ENCODE assay signal across 23 mouse cellular contexts in genomic region chr5:52086766-52087429, GRCm38 (mm10).
DNase-seq lines count a peak whose midpoint lies in the region; ATAC-seq and TF ChIP-seq lines count a peak whose summit lies in the region.
"Had no signal": no experiment of that assay in that cellular context is flagged by ENCODE, and none has a peak within 500 bp of the region (broad histone marks: within the 10 kb centered on the region; RNA-seq: fewer than 3 reads in every experiment).

No protein-coding gene starts in this region.

- no peaks in the 10 kb centered on the region for H3K27me3 ChIP-seq in heart, embryonic 16.5 days (ENCODE audit: control insufficient read depth, insufficient read depth, low read length)
- no peaks in the 10 kb centered on the region for H3K27me3 ChIP-seq in midbrain, embryonic 11.5 days (ENCODE audit: control insufficient read depth, insufficient read depth, low read length)
- no peaks in the 10 kb centered on the region for H3K27me3 ChIP-seq in midbrain, postnatal 0 days (ENCODE audit: insufficient read depth, low read length)
- H3K27me3 ChIP-seq: forebrain, embryonic 13.5 days; hindbrain, embryonic 13.5 days; limb, embryonic 12.5 days; liver, embryonic 13.5 days had no signal

- H3K4me1 ChIP-seq in heart, embryonic 16.5 days (ENCODE audit: control insufficient read depth, insufficient read depth, low read length), result peaks cover 4% of the 10 kb centered on the region
- no peaks in the 10 kb centered on the region for H3K4me1 ChIP-seq in midbrain, embryonic 11.5 days (ENCODE audit: control insufficient read depth, insufficient read depth, low read length)
- H3K4me1 ChIP-seq in midbrain, postnatal 0 days (ENCODE audit: insufficient read depth, low read length), result no peaks in the 10 kb centered on the region
- H3K4me1 ChIP-seq: forebrain, embryonic 13.5 days; hindbrain, embryonic 13.5 days had no signal

- ATAC-seq in heart, embryonic 16.5 days (replicated peaks; ENCODE audit: extremely low read depth, insufficient read depth, low FRiP score), result 0 out of 2 replicates have a peak, but pooled peaks have one; percentile 32
- no peak for ATAC-seq in midbrain, embryonic 11.5 days (ENCODE audit: low FRiP score)
- ATAC-seq in midbrain, postnatal 0 days (ENCODE audit: low FRiP score), result no peak
- peak; percentile 94 for ATAC-seq in granulocyte monocyte progenitor cell, adult 5-6 weeks (replicated peaks; ENCODE audit: poor library complexity, severe bottlenecking)
- ATAC-seq in megakaryocyte progenitor cell, adult 5-6 weeks (replicated peaks; ENCODE audit: poor library complexity), result peak; percentile 88
- ATAC-seq: forebrain, embryonic 13.5 days; midbrain, embryonic 16.5 days had no signal

- H3K4me3 ChIP-seq in heart, embryonic 16.5 days (ENCODE audit: low read length), result no peak overlapping the region
- no peak overlapping the region for H3K4me3 ChIP-seq in midbrain, embryonic 11.5 days (ENCODE audit: low read depth, low read length)
- no peak overlapping the region for H3K4me3 ChIP-seq in midbrain, postnatal 0 days (ENCODE audit: low read depth, low read length)
- H3K4me3 ChIP-seq: forebrain, embryonic 13.5 days; hindbrain, embryonic 13.5 days; limb, embryonic 12.5 days; liver, embryonic 13.5 days had no signal

- no peak overlapping the region for H3K27ac ChIP-seq in heart, embryonic 16.5 days (ENCODE audit: low read length)
- H3K27ac ChIP-seq in midbrain, embryonic 11.5 days (ENCODE audit: low read depth, low read length), result no peak overlapping the region
- no peak overlapping the region for H3K27ac ChIP-seq in midbrain, postnatal 0 days (ENCODE audit: low read depth, low read length)
- H3K27ac ChIP-seq: forebrain, embryonic 13.5 days; hindbrain, embryonic 13.5 days; limb, embryonic 12.5 days; liver, embryonic 13.5 days had no signal

- no peak overlapping the region for H3K4me2 ChIP-seq in heart, embryonic 16.5 days (ENCODE audit: low read depth, low read length)
- H3K4me2 ChIP-seq in midbrain, embryonic 11.5 days, result no peak overlapping the region
- H3K4me2 ChIP-seq in midbrain, postnatal 0 days (ENCODE audit: low read depth, low read length, poor library complexity, severe bottlenecking), result no peak overlapping the region
- H3K4me2 ChIP-seq: forebrain, embryonic 13.5 days; hindbrain, embryonic 13.5 days; limb, embryonic 12.5 days; liver, embryonic 13.5 days had no signal

- intact Hi-C loops in heart, postnatal 25 days (cut with DNase I), result no loop called here

- no peak for TF ChIP-seq CTCF in midbrain, postnatal 0 days (IDR thresholded peaks at IDR 0.05)

- no peak overlapping the region for H3K9ac ChIP-seq in heart, embryonic 16.5 days (ENCODE audit: low read length)
- no peak overlapping the region for H3K9ac ChIP-seq in midbrain, embryonic 11.5 days (ENCODE audit: low read length)
- H3K9ac ChIP-seq in midbrain, postnatal 0 days (replicated peaks; ENCODE audit: low read length, poor library complexity, severe bottlenecking), result no peak overlapping the region
- H3K9ac ChIP-seq: forebrain, embryonic 13.5 days; hindbrain, embryonic 13.5 days; limb, embryonic 12.5 days; liver, embryonic 13.5 days had no signal

- no peaks in the 10 kb centered on the region for H3K9me3 ChIP-seq in heart, embryonic 16.5 days (replicated peaks; ENCODE audit: control insufficient read depth, low read length)
- no peaks in the 10 kb centered on the region for H3K9me3 ChIP-seq in midbrain, embryonic 11.5 days (ENCODE audit: control insufficient read depth, low read length)
- H3K9me3 ChIP-seq in midbrain, postnatal 0 days (ENCODE audit: low read length), result no peaks in the 10 kb centered on the region
- H3K9me3 ChIP-seq: forebrain, embryonic 13.5 days; hindbrain, embryonic 13.5 days; limb, embryonic 12.5 days; liver, embryonic 13.5 days had no signal

- DNase-seq in heart, postnatal 25 days (ENCODE audit: low spot score), result no peak
- DNase-seq in midbrain, embryonic 11.5 days (ENCODE audit: low spot score, missing footprints), result peak; percentile 78
- no peak for DNase-seq in midbrain, postnatal 0 days (ENCODE audit: low spot score)
- no peak for DNase-seq in natural killer cell, adult 2 months (ENCODE audit: low spot score in 2 of 2)
- DNase-seq: adrenal gland, postnatal 10 days; cerebellum, adult 8-10 months; cerebellum, postnatal 36 days; gastrocnemius, postnatal 36 days; kidney, adult 18-20 months; kidney, postnatal 4 days; liver, embryonic 13.5 days; lung, postnatal 36 days; right cerebral cortex, adult 18-20 months; right cerebral cortex, postnatal 4 days; thymus, adult 2 months; thymus, postnatal 4 days had no signal

- WGBS in heart, embryonic 16.5 days, result 38% methylated on average over 7 of the region's 7 CpGs
- 58% methylated on average over 7 of the region's 7 CpGs for WGBS in midbrain, embryonic 11.5 days
- WGBS in midbrain, postnatal 0 days, result 67% methylated on average over 7 of the region's 7 CpGs

- H3K36me3 ChIP-seq in heart, embryonic 16.5 days (ENCODE audit: control insufficient read depth, insufficient read depth), result no peaks in the 10 kb centered on the region
- no peaks in the 10 kb centered on the region for H3K36me3 ChIP-seq in midbrain, embryonic 11.5 days (ENCODE audit: control insufficient read depth, insufficient read depth, low read length)
- no peaks in the 10 kb centered on the region for H3K36me3 ChIP-seq in midbrain, postnatal 0 days (ENCODE audit: insufficient read depth, low read length)
- H3K36me3 ChIP-seq: hindbrain, embryonic 13.5 days; limb, embryonic 12.5 days; liver, embryonic 13.5 days had no signal

Comparison
In these comparisons a context has a peak if more than half of its experiments do, and no peak if none do; other contexts are left out.
1. ATAC-seq: peak in heart, embryonic 16.5 days (single experiment), granulocyte monocyte progenitor cell, adult 5-6 weeks (single experiment) and megakaryocyte progenitor cell, adult 5-6 weeks (single experiment); none in midbrain, embryonic 11.5 days (single experiment) and midbrain, postnatal 0 days (single experiment).